Mouse (Mus musculus): ENCODE data around the gene Sh3bp5l. TPM values are rescaled to one million over a fixed set of nuclear protein-coding genes. Genes with fewer than 3 reads are reported as not detected.
A peak's percentile ranks its signal among the peaks of the same experiment; 100 is the strongest.

Gene Sh3bp5l
- polyA plus RNA-seq, 1 experiment from 2014 or later = 41.4 TPM

DNA sequence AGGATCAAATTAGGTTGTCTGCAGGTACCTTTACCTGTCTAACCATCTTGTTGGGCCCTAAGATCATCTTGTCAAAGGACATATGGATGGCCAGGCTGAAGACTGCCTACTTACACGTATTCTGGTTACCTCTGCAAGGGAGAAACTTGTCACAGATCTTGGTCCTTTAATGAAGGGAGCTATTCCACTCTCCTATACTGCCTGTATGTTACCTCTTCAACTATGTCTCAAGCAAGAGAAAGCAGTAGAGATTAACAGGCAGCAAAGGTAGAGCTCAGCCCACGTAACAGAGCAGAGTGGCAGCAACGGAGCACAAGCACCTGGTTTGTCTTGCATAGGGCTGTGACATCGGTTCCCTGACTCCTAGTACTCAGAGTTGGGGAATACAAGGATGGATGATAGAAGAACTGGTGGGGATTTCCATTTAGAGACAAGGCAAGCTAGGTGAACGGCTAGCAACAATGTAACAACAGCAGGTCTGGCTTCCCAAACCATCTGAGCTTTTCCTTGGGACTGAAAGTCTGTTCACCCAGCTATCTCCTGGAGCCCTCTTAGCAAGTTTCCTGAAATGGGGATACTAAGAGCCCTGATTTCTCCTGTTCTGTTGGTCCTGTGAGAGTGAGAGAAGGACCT lies 14.9 kb upstream of the Sh3bp5l start:
- WGBS = 94% methylated on average over 5 of the region's 5 CpGs
- H3K36me3 ChIP-seq (ENCODE audit: control insufficient read depth, insufficient read depth, low read length) = peaks cover 3% of the 10 kb centered on the region; the same call in 1 of the 2 replicates
- no peak for ATAC-seq (ENCODE audit: insufficient read depth, low FRiP score, low TSS enrichment)
- DNase-seq (ENCODE audit: low spot score) = no peak
- H3K27ac ChIP-seq (ENCODE audit: low read depth, low read length) = no peak overlapping the region
- H3K4me1 ChIP-seq (ENCODE audit: control insufficient read depth, insufficient read depth, low read length) = no peaks in the 10 kb centered on the region
- no peak overlapping the region for H3K4me2 ChIP-seq (ENCODE audit: low read depth)
- no peak overlapping the region for H3K9ac ChIP-seq (ENCODE audit: low read length)
- H3K9me3 ChIP-seq (ENCODE audit: control insufficient read depth, low read length) = no peaks in the 10 kb centered on the region
- no peak overlapping the region for H3K4me3 ChIP-seq (ENCODE audit: low read depth, low read length)
- H3K27me3 ChIP-seq (ENCODE audit: control insufficient read depth, insufficient read depth, low read length) = no peaks in the 10 kb centered on the region

DNA sequence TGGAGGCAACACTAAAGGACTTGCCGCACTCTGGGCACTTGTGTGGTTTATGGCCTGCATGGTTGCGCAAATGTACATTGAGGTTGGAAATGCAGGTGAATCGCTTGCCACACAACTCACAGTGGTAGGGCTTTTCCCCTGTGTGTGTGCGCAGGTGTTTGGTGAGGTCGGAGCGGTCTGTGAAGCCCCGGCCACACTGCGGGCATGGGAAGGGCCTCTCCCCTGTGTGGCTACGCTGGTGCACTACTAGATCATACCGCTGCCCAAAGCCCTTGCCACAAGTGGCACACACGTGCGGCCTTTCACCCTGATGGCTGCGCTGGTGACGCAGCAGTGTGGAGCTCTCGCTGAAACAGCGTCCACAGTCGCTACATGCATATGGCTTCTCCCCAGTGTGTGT lies 14.2 kb upstream of the Sh3bp5l start:
- no peak for ATAC-seq (ENCODE audit: insufficient read depth, low FRiP score, low TSS enrichment)
- no peak overlapping the region for H3K4me2 ChIP-seq (ENCODE audit: low read depth)
- 87% methylated on average over 17 of the region's 17 CpGs for WGBS

DNA sequence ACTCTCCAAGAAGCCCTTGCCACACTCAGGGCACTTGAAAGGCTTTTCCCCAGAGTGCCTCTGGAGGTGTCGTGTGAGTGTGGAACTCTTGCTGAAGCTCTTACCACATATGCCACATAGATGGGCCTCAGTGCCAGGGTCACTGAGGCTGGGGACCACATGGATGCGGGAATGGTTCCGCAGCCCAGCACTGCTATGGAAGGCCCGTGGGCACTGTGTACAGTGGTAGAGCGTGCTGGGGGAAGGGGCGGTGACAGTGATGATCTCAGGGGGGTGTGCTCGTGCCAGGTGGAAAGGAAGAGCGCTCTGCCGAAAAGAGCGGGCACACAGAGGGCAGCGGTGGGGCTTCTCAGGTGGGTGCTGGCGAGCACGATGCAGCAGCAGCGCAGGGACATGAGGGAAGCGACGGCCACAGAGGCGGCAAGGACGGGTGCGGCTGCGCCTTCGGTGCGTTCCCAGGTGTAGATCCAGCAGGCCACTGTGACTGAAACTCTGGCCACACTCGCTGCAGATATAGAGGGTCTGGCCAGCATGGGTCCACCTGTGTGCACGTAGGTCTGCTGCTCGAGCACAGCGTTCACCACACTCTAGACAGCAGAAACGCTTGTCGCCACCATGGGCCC lies 13.6 kb upstream of the Sh3bp5l start:
- ATAC-seq (ENCODE audit: insufficient read depth, low FRiP score, low TSS enrichment) = no peak
- no peak for DNase-seq (ENCODE audit: low spot score)
- no peaks in the 10 kb centered on the region for H3K27me3 ChIP-seq (ENCODE audit: control insufficient read depth, insufficient read depth, low read length)

More for the DNA sequence above, 14.2 kb upstream of the Sh3bp5l start:
- H3K27me3 ChIP-seq (ENCODE audit: control insufficient read depth, insufficient read depth, low read length) = no peaks in the 10 kb centered on the region
- no peak overlapping the region for H3K27ac ChIP-seq (ENCODE audit: low read depth, low read length)
- no peaks in the 10 kb centered on the region for H3K9me3 ChIP-seq (ENCODE audit: control insufficient read depth, low read length)
- H3K9ac ChIP-seq (ENCODE audit: low read length) = no peak overlapping the region
- H3K36me3 ChIP-seq (ENCODE audit: control insufficient read depth, insufficient read depth, low read length) = peaks cover 2% of the 10 kb centered on the region; the same call in 1 of the 2 replicates
- DNase-seq (ENCODE audit: low spot score) = no peak
- H3K4me1 ChIP-seq (ENCODE audit: control insufficient read depth, insufficient read depth, low read length) = no peaks in the 10 kb centered on the region
- no peak overlapping the region for H3K4me3 ChIP-seq (ENCODE audit: low read depth, low read length)

GRCm38 (mm10) chr11:58322824-58323569 lies 7.5 kb upstream of the Sh3bp5l start:
- H3K27me3 ChIP-seq (ENCODE audit: control insufficient read depth, insufficient read depth, low read length) = no peaks in the 10 kb centered on the region
- DNase-seq (ENCODE audit: low spot score) (peak; percentile 96), ATAC-seq (ENCODE audit: insufficient read depth, low FRiP score, low TSS enrichment) (peak; percentile 99)
- H3K9me3 ChIP-seq (ENCODE audit: control insufficient read depth, low read length) = no peaks in the 10 kb centered on the region
- H3K4me2 ChIP-seq (ENCODE audit: low read depth) = peak overlapping the region; percentile 92
- H3K4me1 ChIP-seq (ENCODE audit: control insufficient read depth, insufficient read depth, low read length) = 0 out of 2 replicates have a peak, but pooled peaks cover 5% of the 10 kb centered on the region
- H3K4me3 ChIP-seq (ENCODE audit: low read depth, low read length) = peak overlapping the region; percentile 68
- peak overlapping the region; percentile 94 for H3K27ac ChIP-seq (ENCODE audit: low read depth, low read length)
- peak overlapping the region; percentile 88 for H3K9ac ChIP-seq (ENCODE audit: low read length)
- under 1% methylated on average over 61 of the region's 63 CpGs for WGBS
- H3K36me3 ChIP-seq (ENCODE audit: control insufficient read depth, insufficient read depth, low read length) = peaks cover 5% of the 10 kb centered on the region; the same call in 1 of the 2 replicates

More for the DNA sequence above, 13.6 kb upstream of the Sh3bp5l start:
- no peak overlapping the region for H3K27ac ChIP-seq (ENCODE audit: low read depth, low read length)
- WGBS = 74% methylated on average over 28 of the region's 28 CpGs
- no peaks in the 10 kb centered on the region for H3K9me3 ChIP-seq (ENCODE audit: control insufficient read depth, low read length)
- H3K36me3 ChIP-seq (ENCODE audit: control insufficient read depth, insufficient read depth, low read length) = peaks cover 2% of the 10 kb centered on the region; the same call in 1 of the 2 replicates
- no peak overlapping the region for H3K4me3 ChIP-seq (ENCODE audit: low read depth, low read length)
- no peaks in the 10 kb centered on the region for H3K4me1 ChIP-seq (ENCODE audit: control insufficient read depth, insufficient read depth, low read length)
- H3K4me2 ChIP-seq (ENCODE audit: low read depth) = no peak overlapping the region
- no peak overlapping the region for H3K9ac ChIP-seq (ENCODE audit: low read length)

DNA sequence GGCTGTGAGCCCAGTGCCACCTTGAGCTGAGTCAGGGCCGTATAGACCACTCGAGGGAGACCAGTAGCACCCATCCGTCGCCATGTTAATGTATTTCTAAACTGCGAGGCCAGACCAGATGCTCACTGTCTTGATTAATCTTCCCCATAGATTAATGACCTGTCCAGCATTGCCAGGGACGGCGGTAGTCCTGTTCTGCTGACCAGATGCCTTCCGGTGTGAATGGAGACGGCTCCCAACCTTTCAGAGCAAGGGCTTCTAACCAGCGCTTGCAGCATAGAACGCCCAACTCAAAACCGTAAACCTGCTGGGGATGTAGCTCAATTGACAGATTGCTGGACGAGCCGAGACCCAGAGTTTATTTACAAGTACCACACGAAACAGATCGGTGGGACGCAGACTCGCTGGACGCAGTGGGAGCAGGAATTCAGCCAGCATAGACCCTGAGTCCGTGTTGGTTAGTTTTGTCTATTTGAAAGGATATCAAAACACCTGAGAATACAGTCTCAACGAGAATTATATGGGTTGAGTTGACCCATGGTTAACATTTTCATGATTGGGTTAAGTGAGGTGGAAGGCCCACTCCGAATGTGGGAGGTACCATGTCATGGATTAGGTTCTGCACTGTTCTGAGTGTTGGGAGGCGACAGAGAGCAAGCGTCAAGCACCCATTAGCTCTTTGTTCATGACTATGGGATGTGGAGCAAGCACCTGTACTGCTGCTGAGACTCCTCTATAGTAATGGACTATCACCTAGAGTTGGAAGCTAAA lies 6.8 kb upstream of the Sh3bp5l start:
- Histone ChIP-seq H3K4me2 (ENCODE audit: low read depth) (peak overlapping the region; percentile 92), H3K36me3 (ENCODE audit: control insufficient read depth, insufficient read depth, low read length) (peaks cover 5% of the 10 kb centered on the region; the same call in 1 of the 2 replicates), H3K4me1 (ENCODE audit: control insufficient read depth, insufficient read depth, low read length) (0 out of 2 replicates have a peak, but pooled peaks cover 5% of the 10 kb centered on the region), H3K27ac (ENCODE audit: low read depth, low read length) (peak overlapping the region; percentile 94), H3K9me3 (ENCODE audit: control insufficient read depth, low read length) (no peaks in the 10 kb centered on the region), H3K4me3 (ENCODE audit: low read depth, low read length) (peak overlapping the region; percentile 68), H3K9ac (ENCODE audit: low read length) (peak overlapping the region; percentile 88), H3K27me3 (ENCODE audit: control insufficient read depth, insufficient read depth, low read length) (no peaks in the 10 kb centered on the region)
- DNase-seq (ENCODE audit: low spot score) (no peak), ATAC-seq (ENCODE audit: insufficient read depth, low FRiP score, low TSS enrichment) (no peak; the same call in 1 of the 2 replicates)
- 10% methylated on average over 24 of the region's 24 CpGs for WGBS

GRCm38 (mm10) chr11:58324614-58325229 lies 5.8 kb upstream of the Sh3bp5l start:
- Histone ChIP-seq H3K27ac (ENCODE audit: low read depth, low read length) (no peak overlapping the region), H3K4me1 (ENCODE audit: control insufficient read depth, insufficient read depth, low read length) (peaks cover 12% of the 10 kb centered on the region), H3K9ac (ENCODE audit: low read length) (no peak overlapping the region), H3K4me3 (ENCODE audit: low read depth, low read length) (no peak overlapping the region), H3K27me3 (ENCODE audit: control insufficient read depth, insufficient read depth, low read length) (no peaks in the 10 kb centered on the region), H3K36me3 (ENCODE audit: control insufficient read depth, insufficient read depth, low read length) (peaks cover 5% of the 10 kb centered on the region; the same call in 1 of the 2 replicates), H3K4me2 (ENCODE audit: low read depth) (no peak overlapping the region), H3K9me3 (ENCODE audit: control insufficient read depth, low read length) (no peaks in the 10 kb centered on the region)
- 89% methylated on average over 3 of the region's 3 CpGs for WGBS
- no peak for ATAC-seq (ENCODE audit: insufficient read depth, low FRiP score, low TSS enrichment)
- DNase-seq (ENCODE audit: low spot score) = no peak

DNA sequence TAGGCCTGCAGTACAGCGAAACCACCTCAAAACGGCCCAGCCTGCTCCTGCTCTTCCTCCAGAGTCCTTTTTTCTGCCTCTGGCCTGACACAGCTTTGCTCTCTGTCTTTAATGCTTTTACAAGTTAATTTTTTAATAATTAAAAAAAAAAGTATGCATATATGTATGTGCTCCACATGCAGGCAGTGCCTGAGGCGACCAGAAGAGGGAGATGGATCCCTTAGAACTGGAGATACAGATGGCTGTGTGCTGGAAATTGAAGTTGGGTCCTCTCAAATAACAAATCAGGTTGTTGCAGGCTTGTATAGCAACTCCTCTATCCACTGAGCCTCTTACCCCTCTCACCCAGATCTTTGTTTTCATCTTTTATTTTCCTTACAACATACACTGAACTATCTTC lies 3.7 kb upstream of the Sh3bp5l start:
- no peaks in the 10 kb centered on the region for H3K27me3 ChIP-seq (ENCODE audit: control insufficient read depth, insufficient read depth, low read length)
- no peak overlapping the region for H3K27ac ChIP-seq (ENCODE audit: low read depth, low read length)
- no peak for DNase-seq (ENCODE audit: low spot score)
- peaks cover 18% of the 10 kb centered on the region for H3K4me1 ChIP-seq (ENCODE audit: control insufficient read depth, insufficient read depth, low read length)
- H3K4me2 ChIP-seq (ENCODE audit: low read depth) = no peak overlapping the region
- no peak overlapping the region for H3K4me3 ChIP-seq (ENCODE audit: low read depth, low read length)
- WGBS = 95% methylated on average over 3 of the region's 3 CpGs
- H3K36me3 ChIP-seq (ENCODE audit: control insufficient read depth, insufficient read depth, low read length) = peaks cover 5% of the 10 kb centered on the region; the same call in 1 of the 2 replicates
- ATAC-seq (ENCODE audit: insufficient read depth, low FRiP score, low TSS enrichment) = no peak
- H3K9ac ChIP-seq (ENCODE audit: low read length) = no peak overlapping the region
- H3K9me3 ChIP-seq (ENCODE audit: control insufficient read depth, low read length) = no peaks in the 10 kb centered on the region

DNA sequence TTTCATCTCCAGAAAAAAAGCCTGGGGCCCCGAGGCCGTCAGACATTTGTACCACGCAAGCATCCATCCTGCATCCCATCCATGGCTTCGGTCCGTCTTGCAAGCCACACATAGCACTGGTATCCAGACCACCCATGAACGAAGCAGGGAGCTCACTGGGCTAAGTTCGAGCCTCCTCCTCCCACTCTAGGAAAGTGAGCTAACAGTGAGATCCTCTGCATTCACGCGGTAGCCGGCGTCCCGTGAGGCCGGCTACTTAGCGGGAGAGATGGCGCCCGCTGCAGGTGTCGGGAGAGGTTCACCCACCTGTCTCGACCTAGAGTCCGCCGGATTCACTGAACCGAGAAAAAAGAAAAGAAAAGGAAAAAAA lies 633 bp upstream of the Sh3bp5l start:
- Histone ChIP-seq H3K4me3 (ENCODE audit: low read depth, low read length) (peak overlapping the region; percentile 72), H3K4me2 (ENCODE audit: low read depth) (peak overlapping the region; percentile 91), H3K27ac (ENCODE audit: low read depth, low read length) (0 out of 2 replicates have a peak overlapping the region, but pooled peaks have one; percentile 35), H3K27me3 (ENCODE audit: control insufficient read depth, insufficient read depth, low read length) (no peaks in the 10 kb centered on the region), H3K9ac (ENCODE audit: low read length) (peak overlapping the region; percentile 91), H3K4me1 (ENCODE audit: control insufficient read depth, insufficient read depth, low read length) (peaks cover 14% of the 10 kb centered on the region), H3K36me3 (ENCODE audit: control insufficient read depth, insufficient read depth, low read length) (peaks cover 5% of the 10 kb centered on the region; the same call in 1 of the 2 replicates), H3K9me3 (ENCODE audit: control insufficient read depth, low read length) (no peaks in the 10 kb centered on the region)
- DNase-seq (ENCODE audit: low spot score) = no peak
- WGBS = 0% methylated on average over 21 of the region's 21 CpGs
- ATAC-seq (ENCODE audit: insufficient read depth, low FRiP score, low TSS enrichment) = peak; percentile 21; the same call in 1 of the 2 replicates

Data from neural tube, embryonic 11.5 days (tissue).